Mouse (Mus musculus): ENCODE data around the gene Thumpd3.

Thumpd3 gene

DNA sequence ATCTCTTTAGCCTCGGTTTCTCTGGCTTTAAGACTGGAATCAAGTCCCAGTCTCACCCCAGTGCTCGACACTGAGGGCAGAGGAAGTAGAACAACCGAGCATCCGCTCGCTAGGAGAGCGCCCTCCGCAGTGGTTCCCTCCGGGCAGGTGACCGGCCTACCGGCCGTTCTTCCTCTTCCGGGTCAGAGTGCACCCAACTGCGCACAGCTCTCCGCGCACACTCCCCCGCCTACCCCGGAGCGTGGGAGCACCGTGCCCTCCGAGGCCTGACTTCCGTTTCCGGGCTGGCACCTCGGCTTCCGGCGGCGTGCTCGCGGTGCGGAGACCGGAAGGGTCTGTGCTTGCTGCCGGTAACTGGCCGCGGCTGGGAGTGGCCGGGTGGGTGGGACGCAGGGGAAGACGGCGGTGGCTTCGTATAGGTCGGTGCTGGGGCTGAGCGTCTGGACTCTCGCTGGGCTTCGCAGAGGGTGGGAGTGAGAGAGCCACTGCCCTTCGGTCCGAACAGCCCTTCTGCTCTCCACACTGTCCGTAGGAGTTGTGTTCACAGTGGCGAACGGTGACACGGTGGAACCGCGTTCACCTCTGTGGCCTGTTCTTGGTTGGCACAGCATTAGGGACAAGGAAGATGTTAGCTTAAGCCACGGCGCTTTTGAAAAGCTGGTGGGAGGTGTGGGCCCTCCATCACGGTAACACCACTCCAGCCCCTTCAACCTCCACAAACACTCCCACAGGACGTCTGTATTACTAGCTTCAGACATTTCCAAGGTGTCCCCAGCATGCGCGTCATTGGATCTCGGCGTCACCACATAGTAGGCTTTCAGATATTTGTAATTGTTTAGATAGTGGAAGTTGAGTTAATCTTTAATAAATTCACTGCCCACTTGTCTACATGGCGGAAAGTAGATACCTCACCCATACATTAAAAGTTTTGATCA, at the start of gene Thumpd3:
TSS of gene Thumpd3 (plus strand) at position 185 of the 935 bp plus-strand sequence.
- in situ Hi-C loops (cut with MboI, MseI) = loop anchor here (10.0 kb wide), 1 partner anchor 258 kb away; the partner anchor contains the start of gene Brpf1

DNA sequence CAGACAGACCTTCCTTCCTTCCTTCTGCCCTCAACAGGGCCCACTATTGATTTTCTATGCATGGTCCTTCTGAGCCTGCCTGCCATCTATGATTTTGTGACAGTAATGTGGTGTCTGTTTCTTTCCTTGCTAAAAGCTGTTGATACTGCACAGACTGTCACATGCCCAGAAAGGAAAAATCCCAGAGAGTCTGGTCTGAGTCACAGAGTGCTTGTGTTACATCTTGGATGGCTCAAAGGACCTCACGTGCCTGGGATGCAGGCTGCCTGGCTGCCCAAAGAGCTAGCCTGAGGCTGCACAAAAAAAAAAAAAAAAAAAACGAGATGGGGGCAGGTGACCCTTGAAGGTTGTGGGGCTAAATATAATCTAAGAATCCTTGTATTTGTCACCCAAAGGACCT, 46.8 kb upstream of the Thumpd3 start:
- in situ Hi-C loops (cut with MboI, MseI) = no loop called here

DNA sequence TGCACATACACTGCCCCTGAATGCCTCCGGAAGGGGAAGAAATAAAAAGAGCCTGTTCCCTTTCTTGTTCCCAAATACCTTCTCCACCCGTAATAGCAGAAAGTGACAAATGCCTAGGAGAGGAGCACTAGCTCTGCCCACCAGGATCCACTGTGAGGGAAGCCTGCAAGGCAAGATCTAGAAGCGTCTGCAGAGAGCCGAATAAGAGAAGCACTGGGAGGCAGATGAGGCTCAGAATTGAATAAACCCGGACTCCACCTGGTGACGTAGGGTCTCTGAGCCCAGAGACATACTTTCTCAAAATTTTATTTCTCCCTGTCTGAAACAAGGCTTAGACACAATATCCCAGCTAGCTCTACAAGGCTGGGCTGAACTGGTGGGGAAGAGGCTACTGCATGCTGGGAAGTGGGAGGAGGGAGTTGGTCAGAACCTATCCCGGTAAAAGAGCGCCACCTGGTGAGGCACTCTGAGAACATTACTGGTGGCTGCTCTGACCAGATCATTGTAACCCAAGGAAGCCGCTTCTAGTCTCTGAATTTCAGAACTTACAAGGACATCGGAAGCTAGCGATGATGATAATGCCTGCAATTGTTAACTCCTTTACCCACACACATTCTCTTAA, 45.2 kb upstream of the Thumpd3 start:
- in situ Hi-C loops (cut with MboI, MseI) = loop anchor here (5.0 to 25.0 kb wide), 2 partner anchors 298 to 1212 kb away; no protein-coding TSS in a partner anchor

DNA sequence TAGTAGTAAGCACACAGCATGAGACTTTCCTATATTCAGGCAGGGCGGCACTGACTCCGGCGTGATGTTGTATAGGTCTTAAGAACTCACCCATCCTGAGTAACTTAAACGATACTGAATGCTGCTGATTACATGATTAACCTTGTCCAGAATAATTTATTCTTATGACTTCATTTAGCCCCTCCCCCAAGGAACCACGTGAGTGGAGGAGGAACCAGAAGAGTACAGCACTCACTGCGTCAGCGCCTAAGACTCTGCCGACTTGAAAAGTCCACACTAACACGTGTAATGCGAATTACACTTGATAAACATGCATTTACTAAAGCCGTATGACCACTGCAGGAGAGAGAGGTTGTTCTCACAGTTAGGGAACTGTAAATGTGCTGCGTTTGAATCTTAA, 44.3 kb upstream of the Thumpd3 start:
- in situ Hi-C loops (cut with MboI, MseI) = loop anchor here (5.0 to 25.0 kb wide), 2 partner anchors 299 to 1211 kb away; no protein-coding TSS in a partner anchor

DNA sequence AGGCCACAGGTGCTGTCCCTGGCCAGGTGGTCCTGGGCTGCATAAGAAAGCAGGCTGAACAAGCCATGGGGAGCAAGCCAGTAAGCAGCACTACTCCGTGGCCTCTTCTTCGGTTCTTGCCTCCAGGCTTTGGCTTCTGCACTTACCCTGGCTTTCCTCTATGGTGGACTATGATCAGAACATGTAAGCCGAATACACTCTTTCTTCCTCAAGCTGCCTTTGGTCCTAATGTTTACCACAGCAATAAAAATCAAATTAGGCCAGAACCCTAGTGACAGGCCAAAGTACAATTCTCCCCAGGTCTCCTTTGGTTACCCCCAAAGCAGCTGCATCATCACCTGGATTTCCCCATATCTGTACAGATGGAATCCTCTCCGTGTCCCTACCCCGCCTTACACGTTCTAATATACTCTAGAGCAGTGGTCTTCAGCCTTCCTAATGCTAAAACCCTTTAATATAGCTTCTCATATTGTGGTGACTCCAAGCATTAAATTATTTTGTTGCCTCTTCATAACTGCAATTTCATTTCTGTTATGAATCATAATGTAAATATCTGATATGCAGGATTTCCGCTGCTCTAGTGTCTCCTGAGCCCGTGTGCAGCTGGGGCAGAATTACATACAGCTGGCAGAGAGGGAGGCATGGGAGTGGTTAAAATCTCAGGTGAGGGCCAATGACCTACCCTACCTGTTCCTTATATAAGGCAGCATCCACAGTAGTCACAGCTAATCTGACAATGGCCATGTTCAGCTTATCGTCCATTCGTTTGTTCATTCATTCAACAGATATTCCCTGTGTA, 42.5 kb upstream of the Thumpd3 start:
- in situ Hi-C loops (cut with MboI, MseI) = loop anchor here (5.0 to 25.0 kb wide), 2 partner anchors 301 to 1209 kb away; no protein-coding TSS in a partner anchor

- in situ Hi-C loops (cut with MboI, MseI) = loop anchor here (25.0 kb wide), 1 partner anchor 1205 kb away; no protein-coding TSS in a partner anchor
Measured at GRCm38 (mm10) chr6:113006833-113007232, 39.2 kb upstream of the Thumpd3 start.

- in situ Hi-C loops (cut with MboI, MseI) = loop anchor here (25.0 kb wide), 1 partner anchor 1200 kb away; no protein-coding TSS in a partner anchor
Measured at GRCm38 (mm10) chr6:113011886-113012285, 34.1 kb upstream of the Thumpd3 start.

DNA sequence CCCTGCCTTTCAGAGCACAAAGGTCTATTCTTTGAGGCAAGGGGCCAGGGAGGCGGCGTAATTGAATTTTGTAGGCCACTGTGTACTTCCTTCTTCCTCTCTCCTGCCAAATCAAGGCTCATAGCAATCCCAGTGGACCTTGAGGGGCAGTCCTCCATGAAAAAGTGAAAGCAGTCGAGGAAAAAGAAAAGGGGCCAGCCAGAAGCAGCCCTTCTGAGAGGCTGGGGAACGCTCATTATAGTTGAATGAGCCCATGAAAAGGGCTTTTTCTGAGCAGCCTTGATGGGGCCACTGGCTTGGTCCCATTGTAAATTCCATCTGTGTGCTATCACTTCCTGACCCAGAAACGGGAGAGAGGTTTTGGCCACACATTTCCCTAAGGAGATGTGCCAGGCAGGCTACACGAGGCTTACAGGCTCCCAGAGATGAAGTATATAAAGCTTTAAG, 33.5 kb upstream of the Thumpd3 start:
- in situ Hi-C loops (cut with MboI, MseI) = loop anchor here (25.0 kb wide), 1 partner anchor 1200 kb away; no protein-coding TSS in a partner anchor

- in situ Hi-C loops (cut with MboI, MseI) = loop anchor here (25.0 kb wide), 1 partner anchor 1199 kb away; no protein-coding TSS in a partner anchor
Measured at GRCm38 (mm10) chr6:113013550-113013949, 32.5 kb upstream of the Thumpd3 start.

- in situ Hi-C loops (cut with MboI, MseI) = loop anchor here (25.0 kb wide), 1 partner anchor 1195 kb away; no protein-coding TSS in a partner anchor
Measured at GRCm38 (mm10) chr6:113017500-113018047, 28.5 kb upstream of the Thumpd3 start.

DNA sequence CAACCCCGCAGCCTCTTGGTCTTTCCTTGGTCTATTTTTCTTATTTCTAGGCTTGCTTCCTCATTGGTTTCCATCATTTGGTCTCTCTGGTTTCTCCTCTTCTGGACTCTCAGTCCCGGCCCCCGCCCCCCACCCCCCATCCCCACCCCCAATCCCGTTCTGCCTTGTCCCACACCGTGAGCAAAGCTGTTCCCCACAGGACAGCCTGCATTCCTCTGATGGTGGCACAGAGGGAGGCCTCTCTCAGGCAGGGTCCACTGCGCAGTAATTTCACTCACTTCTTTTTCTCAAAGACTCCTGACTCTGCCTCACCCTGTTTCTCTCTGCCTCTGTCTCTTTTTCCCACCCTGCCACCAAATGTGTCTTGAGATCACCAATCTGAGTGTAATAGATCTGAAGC, 27.9 kb upstream of the Thumpd3 start:
- in situ Hi-C loops (cut with MboI, MseI) = loop anchor here (25.0 kb wide), 1 partner anchor 1194 kb away; no protein-coding TSS in a partner anchor

DNA sequence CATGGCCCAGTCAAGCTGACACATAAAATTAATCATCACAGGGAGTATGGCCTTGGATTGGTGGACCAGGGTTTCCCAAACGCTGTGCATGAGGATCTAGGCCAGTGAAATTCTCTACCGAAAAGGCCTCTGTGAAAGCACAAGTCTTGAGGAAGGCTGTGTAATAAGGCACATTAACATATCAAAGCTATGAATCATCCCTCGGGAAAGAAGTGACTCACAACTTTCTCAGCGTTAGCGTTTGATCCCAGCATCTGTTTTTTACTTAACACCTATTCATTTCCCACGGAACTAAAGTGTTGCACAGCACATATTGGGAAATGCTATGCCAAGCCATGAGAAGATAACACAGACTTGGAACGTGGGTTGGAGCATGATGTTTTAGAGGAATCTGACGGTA, 21.2 kb upstream of the Thumpd3 start:
- in situ Hi-C loops (cut with MboI, MseI) = loop anchor here (25.0 kb wide), 1 partner anchor 1187 kb away; no protein-coding TSS in a partner anchor

DNA sequence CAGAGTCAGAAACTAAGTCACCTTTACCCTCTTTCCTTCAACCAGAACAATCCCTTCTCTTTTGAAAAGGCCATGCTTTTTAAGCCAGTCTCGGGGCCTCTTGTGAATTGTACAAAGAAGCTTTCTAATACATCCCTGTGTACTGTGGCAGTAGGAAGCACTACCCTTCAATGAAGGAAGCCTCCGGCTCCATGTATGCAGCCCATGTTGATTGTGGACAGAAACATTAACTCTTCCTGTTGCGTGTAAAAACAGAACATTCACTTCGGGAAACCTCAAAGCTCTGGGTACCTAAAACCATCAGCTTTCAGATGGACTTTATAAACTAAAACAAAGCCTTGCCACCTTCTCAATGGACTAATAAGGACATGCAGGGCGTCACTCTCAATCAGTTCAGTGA, 20.3 kb upstream of the Thumpd3 start:
- in situ Hi-C loops (cut with MboI, MseI) = no loop called here

DNA sequence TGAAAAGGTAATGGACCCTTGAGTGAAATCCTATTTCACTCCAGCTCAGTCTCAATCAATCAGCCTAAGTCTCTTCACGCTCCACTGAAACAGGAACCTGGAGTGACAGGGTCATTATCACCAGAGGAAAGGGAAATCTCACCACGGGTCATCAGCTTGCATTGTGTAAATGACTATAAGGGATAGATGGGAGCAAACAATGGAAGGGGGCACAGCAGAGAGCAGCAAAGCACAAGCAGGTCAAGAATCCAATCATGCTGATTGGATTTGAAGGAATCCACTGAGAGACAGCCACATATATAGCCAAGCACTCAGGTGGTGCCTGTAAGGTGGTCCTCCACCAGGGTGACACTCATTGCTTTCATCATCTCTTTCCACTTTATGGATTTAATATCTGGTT, 18.6 kb upstream of the Thumpd3 start:
- in situ Hi-C loops (cut with MboI, MseI) = no loop called here

- in situ Hi-C loops (cut with MboI, MseI) = no loop called here
Measured at GRCm38 (mm10) chr6:113029006-113029405, 17.0 kb upstream of the Thumpd3 start.

DNA sequence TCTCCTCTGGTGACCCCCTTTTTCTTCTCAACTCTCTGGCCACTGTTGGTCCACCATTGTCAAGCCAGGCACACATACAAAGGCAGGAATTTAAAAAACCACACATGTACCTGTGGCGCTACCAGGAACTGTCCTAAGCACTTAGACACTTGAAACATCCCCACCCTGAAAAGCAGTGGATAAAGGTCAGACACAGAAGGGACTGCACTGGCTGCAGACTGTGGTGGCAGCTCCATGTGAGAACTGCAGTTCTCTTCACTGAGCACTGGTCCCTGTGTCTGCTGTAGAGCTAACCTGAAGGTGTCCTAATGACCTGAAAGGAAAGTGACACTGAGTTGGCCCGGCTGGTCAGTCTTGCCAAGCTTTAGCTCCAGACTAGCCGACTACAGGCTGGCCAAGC, 15.5 kb upstream of the Thumpd3 start:
- in situ Hi-C loops (cut with MboI, MseI) = no loop called here

DNA sequence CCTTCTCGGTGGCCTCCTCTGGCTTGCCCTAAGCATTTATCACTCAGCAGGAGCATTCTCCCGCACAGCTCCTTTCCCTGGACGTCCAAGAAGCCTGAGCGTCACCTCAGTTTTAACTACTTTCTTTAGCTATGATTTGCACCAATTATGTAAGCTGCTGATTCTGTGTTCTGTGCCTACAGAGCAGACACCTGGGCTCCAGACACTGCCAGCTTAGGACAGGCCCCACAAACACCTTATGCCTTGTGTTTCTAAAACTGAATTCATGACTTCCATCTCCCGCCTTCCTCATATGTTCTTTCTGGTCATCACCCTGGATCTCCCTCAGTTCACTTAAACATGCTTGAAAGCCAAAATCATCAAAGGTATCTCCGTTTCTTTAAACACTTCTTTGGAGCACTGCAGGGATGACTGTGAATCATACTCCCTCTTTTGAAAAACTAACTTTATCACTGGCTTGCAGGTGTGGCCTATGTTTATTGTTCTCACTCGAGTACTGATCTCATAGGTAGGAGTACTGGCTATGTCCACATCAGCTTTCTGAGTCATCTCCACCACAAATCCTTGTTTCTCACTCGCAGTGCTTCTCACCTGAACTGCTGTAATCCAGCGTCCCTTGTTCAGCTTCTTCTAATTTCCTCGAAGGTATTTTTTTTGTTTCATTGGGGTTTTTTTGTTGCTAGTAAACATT, 14.9 kb upstream of the Thumpd3 start:
- in situ Hi-C loops (cut with MboI, MseI) = no loop called here

- in situ Hi-C loops (cut with MboI, MseI) = no loop called here
Measured at GRCm38 (mm10) chr6:113032121-113032520, 13.9 kb upstream of the Thumpd3 start.

GRCm38 (mm10) chr6:113033185-113033584, 12.8 kb upstream of the Thumpd3 start:
- in situ Hi-C loops (cut with MboI, MseI) = no loop called here

DNA sequence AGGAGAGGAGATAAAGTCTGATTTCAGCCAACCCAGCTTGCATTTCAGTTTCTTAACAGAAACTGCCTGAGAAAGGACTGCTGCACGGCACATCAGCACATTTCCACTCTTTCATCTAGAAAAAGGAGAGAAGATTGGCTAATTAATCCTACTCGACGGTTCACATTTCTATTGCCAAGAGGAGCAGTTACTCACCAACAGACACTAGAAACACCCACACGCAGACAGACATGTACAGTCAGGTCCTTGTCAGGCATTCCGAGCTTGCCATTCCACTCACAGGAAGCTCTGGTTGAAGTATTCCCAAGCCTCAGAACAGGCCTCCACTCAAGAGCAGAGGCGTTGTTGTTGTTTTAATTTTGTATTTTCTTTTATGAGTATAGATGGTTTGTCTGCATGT, 11.6 kb upstream of the Thumpd3 start:
- in situ Hi-C loops (cut with MboI, MseI) = no loop called here

Measured in T-helper 1 cell (primary cell).